Mouse (Mus musculus) MEL (cell line): ENCODE measurements around the gene Mcrip1. TPM values are rescaled to one million over a fixed set of nuclear protein-coding genes. Genes with fewer than 3 reads are reported as not detected.

Experiments
- DNase-seq: peaks from one replicate; pipeline ENCODE4 v3.0.0; 2011; ENCODE audit warnings: low read depth, low spot score
- H3K27ac ChIP-seq: 2 replicates; pipeline ENCODE4 v1.5.1; 2012; ENCODE audit warnings: low read depth, mild to moderate bottlenecking, control low read depth, low read length, moderate library complexity; ENCODE audit not compliant: control insufficient read depth
- H3K27me3 ChIP-seq, 2 experiments: fragments of 150-350 bp in 1 of 2; sonication (generic) in 1 of 2; 2 replicates each; pipeline ENCODE4 v1.6.1; 2012; ENCODE audit warnings: low read length in 2 of 2, mild to moderate bottlenecking in 2 of 2, improper control_type of control experiment in 1 of 2, moderate library complexity in 1 of 2; ENCODE audit not compliant: insufficient read depth in 2 of 2, control insufficient read depth in 1 of 2
- H3K36me3 ChIP-seq, 2 experiments: 2 replicates each; pipeline ENCODE4 v1.6.1; 2012 to 2014; ENCODE audit warnings: low read length in 2 of 2, improper control_type of control experiment in 1 of 2, inconsistent platforms in 1 of 2, mild to moderate bottlenecking in 1 of 2; ENCODE audit not compliant: insufficient read depth in 2 of 2, control insufficient read depth in 1 of 2
- H3K4me1 ChIP-seq, 2 experiments: fragments of 150-350 bp in 1 of 2; sonication (generic) in 1 of 2; 2 replicates each; pipeline ENCODE4 v1.6.1; 2012; ENCODE audit warnings: low read length in 2 of 2, improper control_type of control experiment in 1 of 2, mild to moderate bottlenecking in 1 of 2; ENCODE audit not compliant: insufficient read depth in 2 of 2, control insufficient read depth in 1 of 2
- H3K4me3 ChIP-seq, 2 experiments: fragments of 150-350 bp in 1 of 2; sonication (generic) in 1 of 2; 2 replicates each; pipeline ENCODE4 v1.5.1; 2012; ENCODE audit warnings: low read depth in 2 of 2, low read length in 2 of 2, mild to moderate bottlenecking in 2 of 2, moderate library complexity in 2 of 2, control low read depth in 1 of 2, improper control_type of control experiment in 1 of 2; ENCODE audit not compliant: control insufficient read depth in 1 of 2, insufficient read depth in 1 of 2
- H3K79me2 ChIP-seq: 2 replicates; pipeline ENCODE4 v1.6.1; 2012; ENCODE audit warnings: mild to moderate bottlenecking, low read length, moderate library complexity; ENCODE audit not compliant: control insufficient read depth, poor library complexity, insufficient read depth
- H3K9ac ChIP-seq: 2 replicates; pipeline ENCODE4 v1.6.1; 2012; ENCODE audit warnings: low read depth, mild to moderate bottlenecking, control low read depth, low read length, moderate library complexity; ENCODE audit not compliant: control insufficient read depth, poor library complexity, severe bottlenecking
- H3K9me3 ChIP-seq: fragments of 150-350 bp; sonication (generic); replicated peaks from 2 replicates; pipeline ENCODE4 v1.6.1; 2012; ENCODE audit warnings: mild to moderate bottlenecking, low read length, improper control_type of control experiment, moderate library complexity; ENCODE audit not compliant: insufficient read depth
- BHLHE40 ChIP-seq: IDR thresholded peaks from 2 replicates; pipeline ENCODE4 v1.6.1; 2012; ENCODE audit warnings: low read depth, mild to moderate bottlenecking, inconsistent platforms, low read length, improper control_type of control experiment, borderline replicate concordance
- E2F4 ChIP-seq: IDR thresholded peaks from 2 replicates; pipeline ENCODE4 v1.6.1; 2011; ENCODE audit warnings: low read depth, low read length, improper control_type of control experiment, borderline replicate concordance
- EP300 ChIP-seq, 2 experiments: IDR thresholded peaks; 2 replicates each; pipeline ENCODE4 v1.6.1; 2011; ENCODE audit warnings: improper control_type of control experiment in 2 of 2, low read length in 2 of 2, low read depth in 1 of 2, mild to moderate bottlenecking in 1 of 2
- ETS1 ChIP-seq: IDR thresholded peaks from 2 replicates; pipeline ENCODE4 v1.6.1; 2012; ENCODE audit warnings: low read depth, mild to moderate bottlenecking, inconsistent platforms, low read length, improper control_type of control experiment, moderate library complexity
- GABPA ChIP-seq: IDR thresholded peaks from 2 replicates; pipeline ENCODE4 v1.6.1; 2012; ENCODE audit warnings: low read depth, mild to moderate bottlenecking, inconsistent platforms, low read length, improper control_type of control experiment, moderate library complexity
- HCFC1 ChIP-seq: IDR thresholded peaks from 2 replicates; pipeline ENCODE4 v1.6.1; 2012; ENCODE audit warnings: low read depth, mild to moderate bottlenecking, inconsistent platforms, low read length, improper control_type of control experiment, moderate library complexity
- JUND ChIP-seq: IDR thresholded peaks from 2 replicates; pipeline ENCODE4 v1.6.1; 2011; ENCODE audit warnings: low read depth, mild to moderate bottlenecking, improper control_type of control experiment, low read length
- MAZ ChIP-seq: IDR thresholded peaks from 2 replicates; pipeline ENCODE4 v1.6.1; 2012; ENCODE audit warnings: low read depth, mild to moderate bottlenecking, inconsistent platforms, low read length, improper control_type of control experiment
- MEF2A ChIP-seq: IDR thresholded peaks from 2 replicates; pipeline ENCODE4 v1.6.1; 2014; ENCODE audit warnings: low read depth, mild to moderate bottlenecking, inconsistent platforms, low read length, improper control_type of control experiment; ENCODE audit not compliant: poor library complexity, insufficient replicate concordance, severe bottlenecking; ENCODE audit errors: extremely low read depth
- MXI1 ChIP-seq: IDR thresholded peaks from 2 replicates; pipeline ENCODE4 v1.6.1; 2011; ENCODE audit warnings: mild to moderate bottlenecking, low read depth, low read length, improper control_type of control experiment
- MYB ChIP-seq: IDR thresholded peaks from 2 replicates; pipeline ENCODE4 v1.6.1; 2011; ENCODE audit warnings: mild to moderate bottlenecking, low read depth, low read length, improper control_type of control experiment
- POLR2AphosphoS2 ChIP-seq: IDR thresholded peaks from 2 replicates; pipeline ENCODE4 v1.6.1; 2011; ENCODE audit warnings: low read length, improper control_type of control experiment
- RCOR1 ChIP-seq: IDR thresholded peaks from 2 replicates; pipeline ENCODE4 v1.6.1; 2012; ENCODE audit warnings: low read depth, mild to moderate bottlenecking, inconsistent platforms, low read length, improper control_type of control experiment
- TBP ChIP-seq: IDR thresholded peaks from 2 replicates; pipeline ENCODE4 v1.8.0; 2011; ENCODE audit warnings: low read depth, low read length, improper control_type of control experiment
- TCF12 ChIP-seq: IDR thresholded peaks from 2 replicates; pipeline ENCODE4 v1.6.1; 2014; ENCODE audit warnings: low read depth, mild to moderate bottlenecking, inconsistent platforms, low read length, improper control_type of control experiment, moderate library complexity
- UBTF ChIP-seq: IDR thresholded peaks from 2 replicates; pipeline ENCODE4 v1.6.1; 2012; ENCODE audit warnings: low read depth, mild to moderate bottlenecking, inconsistent platforms, low read length, improper control_type of control experiment, moderate library complexity, borderline replicate concordance; ENCODE audit not compliant: insufficient read depth
- USF1 ChIP-seq: IDR thresholded peaks from 2 replicates; pipeline ENCODE4 v1.6.1; 2014; ENCODE audit warnings: low read depth, mild to moderate bottlenecking, inconsistent platforms, low read length, improper control_type of control experiment, moderate library complexity
- USF2 ChIP-seq, 2 experiments: IDR thresholded peaks; 2 replicates each; pipeline ENCODE4 v1.6.1; 2011 to 2012; ENCODE audit warnings: improper control_type of control experiment in 2 of 2, low read length in 2 of 2, borderline replicate concordance in 1 of 2, inconsistent platforms in 1 of 2, low read depth in 1 of 2, mild to moderate bottlenecking in 1 of 2; ENCODE audit not compliant: insufficient read depth in 1 of 2
- ZC3H11A ChIP-seq: IDR thresholded peaks from 2 replicates; pipeline ENCODE4 v1.6.1; 2012; ENCODE audit warnings: low read depth, mild to moderate bottlenecking, inconsistent platforms, low read length, improper control_type of control experiment
- polyA plus RNA-seq, 2 experiments: library from polyadenylated mRNA; stranded (reverse) in 1 of 2; unstranded in 1 of 2; fragments of >175 nt in 1 of 2; fragments of >200 nt in 1 of 2; gene quantifications; 2 replicates each; pipeline versions ENCODE4 v1.2.1 to v1.2.4; 2012; ENCODE audit warnings: low replicate concordance in 2 of 2, low read depth in 1 of 2; ENCODE audit not compliant: insufficient read length in 2 of 2, insufficient read depth in 1 of 2, missing spikeins in 1 of 2
- total RNA-seq: library from RNA; depleted of rRNA; stranded (reverse); fragments of 300-350 nt; gene quantifications from 2 replicates; pipeline ENCODE4 v1.2.3, GENCODE M21; 2012

Gene Mcrip1
- total and polyA plus RNA-seq, 3 experiments, result 36.6 to 83.5 TPM; not detected in 1

DNA sequence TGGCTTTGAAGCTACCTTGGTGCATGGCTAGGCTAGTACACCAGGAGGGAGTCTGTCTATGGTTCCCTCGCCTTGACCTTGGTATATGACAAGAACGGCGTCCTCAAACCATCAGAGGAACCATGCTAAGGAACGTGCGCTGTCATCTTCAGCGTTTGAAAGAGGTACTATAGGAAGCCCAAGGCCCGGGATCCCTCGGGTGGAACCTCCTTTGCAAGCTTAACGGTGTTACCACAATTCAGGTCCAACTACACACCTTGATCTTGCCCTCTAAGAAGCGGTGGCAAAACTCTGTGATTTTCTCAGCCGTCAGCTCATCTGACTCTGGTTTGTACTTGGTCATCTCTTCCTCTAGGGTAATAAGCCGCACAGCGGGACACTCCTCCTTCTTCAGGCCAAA is 13.4 kb upstream of the Mcrip1 start:
- no peaks in the 10 kb centered on the region for H3K4me1 ChIP-seq
- peaks cover 3% of the 10 kb centered on the region; the same call in 1 of the 2 replicates for H3K79me2 ChIP-seq
- no peak overlapping the region for H3K4me3 ChIP-seq
- peaks cover 0 to 45% of the 10 kb centered on the region in 2 experiments; a peak in 3 of 4 replicates for H3K36me3 ChIP-seq
- no peaks in the 10 kb centered on the region for H3K9me3 ChIP-seq
- TF ChIP-seq MAZ, result no peak
- no peak for TF ChIP-seq ZC3H11A
- TF ChIP-seq EP300 (IDR thresholded peaks at IDR 0.05; ENCODE audit: low read depth in 1 of 2, low read length in 2 of 2), result no peak
- no peak for TF ChIP-seq MYB
- no peak for TF ChIP-seq USF1
- no peak for TF ChIP-seq TCF12
- no peak for TF ChIP-seq JUND
- no peak for TF ChIP-seq GABPA
- no peak for TF ChIP-seq MXI1
- no peak for TF ChIP-seq USF2 (IDR thresholded peaks at IDR 0.05; ENCODE audit: borderline replicate concordance in 1 of 2, insufficient read depth in 1 of 2, low read depth in 1 of 2, low read length in 2 of 2)
- TF ChIP-seq E2F4, result no peak
- TF ChIP-seq MEF2A, result no peak
- TF ChIP-seq ETS1, result no peak
- TF ChIP-seq BHLHE40, result no peak
- TF ChIP-seq UBTF, result no peak
- no peak for TF ChIP-seq POLR2AphosphoS2
- no peak for TF ChIP-seq RCOR1
- TF ChIP-seq, all 39 proteins: peak for 0
- Histone ChIP-seq H3K27ac (no peak overlapping the region), H3K27me3 (no peaks in the 10 kb centered on the region), H3K9ac (no peak overlapping the region)
- no peak for DNase-seq

- no peak overlapping the region for H3K9ac ChIP-seq
These were observed 11.6 kb upstream of the Mcrip1 start for GRCm38 (mm10) chr11:120560952-120561728.

More at GRCm38 (mm10) chr11:120560952-120561728, 11.6 kb upstream of the Mcrip1 start:
- H3K27me3 ChIP-seq, result no peaks in the 10 kb centered on the region
- H3K4me3 ChIP-seq, result no peak overlapping the region
- DNase-seq, result no peak
- TF ChIP-seq MXI1 (no peak), RCOR1 (no peak), HCFC1 (no peak), TBP (no peak), POLR2AphosphoS2 (no peak), GABPA (no peak), MEF2A (no peak)
- H3K79me2 ChIP-seq, result no peaks in the 10 kb centered on the region
- no peak overlapping the region for H3K27ac ChIP-seq
- peaks cover 0 to 33% of the 10 kb centered on the region in 2 experiments; a peak in 2 of 4 replicates for H3K36me3 ChIP-seq
- H3K4me1 ChIP-seq, result no peaks in the 10 kb centered on the region
- no peaks in the 10 kb centered on the region for H3K9me3 ChIP-seq
